Mouse (Mus musculus) MEL (cell line): Measurements from ENCODE around the gene Ndufaf3.

ENCODE experiments used
- CTCF ChIP-seq, 3 experiments: IDR thresholded peaks in 2 of 3; conservative IDR thresholded peaks in 1 of 3; 2 replicates each; pipeline ENCODE4 v1.5.1; 2011 to 2012; ENCODE audit warnings: low read length in 3 of 3, low read depth in 2 of 3, mild to moderate bottlenecking in 2 of 3, improper control_type of control experiment in 1 of 3, inconsistent platforms in 1 of 3, mixed read lengths in 1 of 3, moderate library complexity in 1 of 3; ENCODE audit not compliant: control insufficient read depth in 1 of 3, insufficient read depth in 1 of 3, poor library complexity in 1 of 3, severe bottlenecking in 1 of 3
- ELF1 ChIP-seq: IDR thresholded peaks from 2 replicates; pipeline ENCODE4 v1.6.1; 2014; ENCODE audit warnings: low read depth, mild to moderate bottlenecking, inconsistent platforms, low read length, improper control_type of control experiment, moderate library complexity
- ETS1 ChIP-seq: IDR thresholded peaks from 2 replicates; pipeline ENCODE4 v1.6.1; 2012; ENCODE audit warnings: low read depth, mild to moderate bottlenecking, inconsistent platforms, low read length, improper control_type of control experiment, moderate library complexity
- GATA1 ChIP-seq: IDR thresholded peaks from 2 replicates; pipeline ENCODE4 v1.6.1; 2011; ENCODE audit warnings: low read depth, low read length, improper control_type of control experiment
- MAFK ChIP-seq: IDR thresholded peaks from 2 replicates; pipeline ENCODE4 v1.6.1; 2011; ENCODE audit warnings: low read depth, mild to moderate bottlenecking, low read length, improper control_type of control experiment, borderline replicate concordance
- MAZ ChIP-seq: IDR thresholded peaks from 2 replicates; pipeline ENCODE4 v1.6.1; 2012; ENCODE audit warnings: low read depth, mild to moderate bottlenecking, inconsistent platforms, low read length, improper control_type of control experiment
- MXI1 ChIP-seq: IDR thresholded peaks from 2 replicates; pipeline ENCODE4 v1.6.1; 2011; ENCODE audit warnings: mild to moderate bottlenecking, low read depth, low read length, improper control_type of control experiment
- MYC ChIP-seq: IDR thresholded peaks from 2 replicates; pipeline ENCODE4 v1.6.1; 2011; ENCODE audit warnings: low read depth, mild to moderate bottlenecking, low read length, improper control_type of control experiment, moderate library complexity
- POLR2A ChIP-seq, 2 experiments: IDR thresholded peaks; 2 replicates each; pipeline ENCODE4 v1.6.1; 2011 to 2012; ENCODE audit warnings: low read length in 2 of 2, mild to moderate bottlenecking in 2 of 2, control low read depth in 1 of 2, improper control_type of control experiment in 1 of 2, low read depth in 1 of 2, moderate library complexity in 1 of 2; ENCODE audit not compliant: control insufficient read depth in 1 of 2, insufficient read depth in 1 of 2, poor library complexity in 1 of 2
- POLR2AphosphoS5 ChIP-seq: IDR thresholded peaks from 2 replicates; pipeline ENCODE4 v1.6.1; 2012; ENCODE audit warnings: low read depth, borderline replicate concordance, mild to moderate bottlenecking, inconsistent platforms, low read length, moderate library complexity, mixed read lengths
- RCOR1 ChIP-seq: IDR thresholded peaks from 2 replicates; pipeline ENCODE4 v1.6.1; 2012; ENCODE audit warnings: low read depth, mild to moderate bottlenecking, inconsistent platforms, low read length, improper control_type of control experiment
- TCF12 ChIP-seq: IDR thresholded peaks from 2 replicates; pipeline ENCODE4 v1.6.1; 2014; ENCODE audit warnings: low read depth, mild to moderate bottlenecking, inconsistent platforms, low read length, improper control_type of control experiment, moderate library complexity
- ZC3H11A ChIP-seq: IDR thresholded peaks from 2 replicates; pipeline ENCODE4 v1.6.1; 2012; ENCODE audit warnings: low read depth, mild to moderate bottlenecking, inconsistent platforms, low read length, improper control_type of control experiment

DNA sequence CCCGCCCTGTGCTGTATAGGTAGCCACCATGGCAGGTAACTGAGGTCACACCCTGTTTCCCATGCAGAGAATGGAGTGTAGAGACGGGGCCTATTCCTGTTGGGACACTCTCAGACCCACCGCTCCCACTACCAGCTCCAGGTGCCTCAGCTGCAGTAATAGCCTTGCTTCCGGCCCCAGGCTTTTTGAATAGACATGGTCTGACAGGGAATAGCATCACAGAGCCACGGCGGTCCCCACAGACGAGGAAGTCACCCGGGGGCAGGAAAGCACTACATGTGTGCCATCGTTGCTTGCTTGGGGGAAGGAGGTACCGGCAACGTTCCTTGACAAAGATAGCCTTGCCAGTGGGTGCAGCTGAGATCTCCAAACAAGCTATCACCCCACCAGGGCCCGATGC lies 7.7 kb upstream of the Ndufaf3 start:
- TF ChIP-seq TCF12 (no peak), MXI1 (no peak), POLR2A (IDR thresholded peaks at IDR 0.05; ENCODE audit: control insufficient read depth in 1 of 2, insufficient read depth in 1 of 2, low read depth in 1 of 2, low read length in 2 of 2, poor library complexity in 1 of 2) (no peak), CTCF (IDR thresholded peaks at IDR 0.05 in 2 of 3, conservative IDR thresholded peaks at IDR 0.05 in 1 of 3; ENCODE audit: control insufficient read depth in 1 of 3, insufficient read depth in 1 of 3, low read depth in 2 of 3, low read length in 3 of 3, poor library complexity in 1 of 3, severe bottlenecking in 1 of 3) (no peak), ZC3H11A (no peak), POLR2AphosphoS5 (no peak), MAFK (no peak), ETS1 (no peak), GATA1 (no peak), ELF1 (no peak), MYC (no peak), RCOR1 (no peak), MAZ (no peak)
